Mouse (Mus musculus): ENCODE measurements at regions not wholly inside any gene's neighbourhood (a gene's known extent, or its start where the extent isn't known, plus 50 kb on each side); places are given as distances from the start of the nearest gene placed in this dataset.

DNA sequence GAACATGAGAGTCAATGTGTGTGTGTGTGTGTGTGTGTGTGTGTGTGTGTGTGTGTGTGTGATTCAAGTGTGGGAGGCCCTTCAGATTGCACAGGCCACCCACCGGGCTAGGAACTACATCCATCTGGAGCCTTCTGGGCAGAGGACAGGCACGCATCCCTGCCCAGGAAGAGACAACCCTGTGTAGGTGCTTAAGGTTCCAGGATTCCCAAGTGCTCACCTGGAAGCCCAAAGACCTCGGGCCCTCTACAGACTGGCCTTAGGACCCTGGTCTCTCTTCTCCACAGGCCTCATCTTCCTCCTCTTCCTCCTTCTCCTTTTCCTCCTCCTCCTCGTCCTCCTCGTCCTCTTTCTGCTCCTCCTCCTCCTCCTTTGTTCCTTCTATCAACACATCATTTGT, 53.8 kb upstream of the Ezh2 start:
- DNase-seq (ENCODE audit: low spot score) = no peak

DNA sequence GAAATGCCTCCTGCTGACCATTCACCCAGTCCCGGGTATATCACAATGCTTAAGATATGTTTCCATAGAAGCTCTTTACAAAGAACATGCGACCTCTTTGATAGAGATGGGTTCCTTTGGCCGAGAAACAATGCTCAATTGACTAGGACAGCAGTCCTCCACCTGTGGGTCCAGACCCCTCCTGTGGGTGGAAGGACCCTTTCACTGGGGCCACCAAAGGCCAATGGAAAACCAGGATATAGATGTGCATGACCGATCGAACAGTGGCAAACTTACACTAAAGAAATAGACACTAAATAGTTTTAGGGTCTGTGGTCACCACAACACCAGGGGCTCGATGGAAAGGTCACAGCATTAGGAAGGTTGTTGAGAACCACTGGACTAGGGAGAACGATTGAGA, 53.2 kb upstream of the Ezh2 start:
- TF ChIP-seq CTCF (IDR thresholded peaks at IDR 0.05; ENCODE audit: low read depth) = no peak
- 93% methylated on average over 7 of the region's 7 CpGs for WGBS
- H3K27me3 ChIP-seq (ENCODE audit: insufficient read depth, low read length) = no peaks in the 10 kb centered on the region
- H3K27ac ChIP-seq = no peak overlapping the region
- ATAC-seq (no peak), DNase-seq (ENCODE audit: low spot score) (no peak)
- H3K36me3 ChIP-seq (ENCODE audit: insufficient read depth, low read length) = no peaks in the 10 kb centered on the region
- H3K9me3 ChIP-seq (ENCODE audit: low read length) = no peaks in the 10 kb centered on the region
- H3K4me2 ChIP-seq (ENCODE audit: low read depth, low read length) = no peak overlapping the region
- H3K4me1 ChIP-seq (ENCODE audit: insufficient read depth, low read length) = no peaks in the 10 kb centered on the region
- H3K9ac ChIP-seq (replicated peaks; ENCODE audit: low read length) = no peak overlapping the region
- H3K4me3 ChIP-seq (ENCODE audit: low read length) = no peak overlapping the region

More for the DNA sequence above, 53.8 kb upstream of the Ezh2 start:
- Histone ChIP-seq H3K4me2 (ENCODE audit: low read depth, low read length) (no peak overlapping the region), H3K9me3 (ENCODE audit: low read length) (no peaks in the 10 kb centered on the region), H3K27me3 (ENCODE audit: insufficient read depth, low read length) (no peaks in the 10 kb centered on the region), H3K4me3 (ENCODE audit: low read length) (no peak overlapping the region), H3K4me1 (ENCODE audit: insufficient read depth, low read length) (no peaks in the 10 kb centered on the region), H3K27ac (no peak overlapping the region), H3K9ac (replicated peaks; ENCODE audit: low read length) (no peak overlapping the region), H3K36me3 (ENCODE audit: insufficient read depth, low read length) (no peaks in the 10 kb centered on the region)
- 74% methylated on average over 5 of the region's 5 CpGs for WGBS
- no peak for ATAC-seq
- no peak for TF ChIP-seq CTCF (IDR thresholded peaks at IDR 0.05; ENCODE audit: low read depth)

DNA sequence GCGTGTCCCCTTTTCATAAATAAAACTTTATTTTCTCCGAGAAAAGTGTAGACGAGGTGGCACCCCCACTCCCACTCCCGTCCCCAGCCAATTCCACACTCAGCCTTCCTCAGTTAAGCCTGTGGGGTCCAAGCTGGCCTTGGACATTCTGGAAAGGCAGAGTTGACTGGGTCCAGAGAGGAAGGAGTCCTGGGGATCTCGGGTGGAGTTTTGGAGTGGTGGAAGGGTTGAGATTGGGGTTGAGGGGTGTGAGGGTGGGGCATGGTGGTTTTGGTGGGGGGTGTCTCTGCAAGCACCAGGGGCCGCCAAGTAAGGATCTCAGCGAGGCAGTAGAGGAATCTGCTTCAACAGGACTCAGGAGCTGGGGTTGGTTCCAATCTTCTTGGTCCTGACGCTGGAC, 52.7 kb upstream of the Ezh2 start:
- DNase-seq (ENCODE audit: low spot score) (no peak), ATAC-seq (no peak)
- H3K4me3 ChIP-seq (ENCODE audit: low read length) = no peak overlapping the region
- no peak for TF ChIP-seq CTCF (IDR thresholded peaks at IDR 0.05; ENCODE audit: low read depth)
- H3K9me3 ChIP-seq (ENCODE audit: low read length) = no peaks in the 10 kb centered on the region
- no peak overlapping the region for H3K4me2 ChIP-seq (ENCODE audit: low read depth, low read length)
- no peaks in the 10 kb centered on the region for H3K4me1 ChIP-seq (ENCODE audit: insufficient read depth, low read length)
- H3K27me3 ChIP-seq (ENCODE audit: insufficient read depth, low read length) = no peaks in the 10 kb centered on the region
- H3K27ac ChIP-seq = no peak overlapping the region
- WGBS = 84% methylated on average over 8 of the region's 8 CpGs
- no peak overlapping the region for H3K9ac ChIP-seq (replicated peaks; ENCODE audit: low read length)
- H3K36me3 ChIP-seq (ENCODE audit: insufficient read depth, low read length) = no peaks in the 10 kb centered on the region

DNA sequence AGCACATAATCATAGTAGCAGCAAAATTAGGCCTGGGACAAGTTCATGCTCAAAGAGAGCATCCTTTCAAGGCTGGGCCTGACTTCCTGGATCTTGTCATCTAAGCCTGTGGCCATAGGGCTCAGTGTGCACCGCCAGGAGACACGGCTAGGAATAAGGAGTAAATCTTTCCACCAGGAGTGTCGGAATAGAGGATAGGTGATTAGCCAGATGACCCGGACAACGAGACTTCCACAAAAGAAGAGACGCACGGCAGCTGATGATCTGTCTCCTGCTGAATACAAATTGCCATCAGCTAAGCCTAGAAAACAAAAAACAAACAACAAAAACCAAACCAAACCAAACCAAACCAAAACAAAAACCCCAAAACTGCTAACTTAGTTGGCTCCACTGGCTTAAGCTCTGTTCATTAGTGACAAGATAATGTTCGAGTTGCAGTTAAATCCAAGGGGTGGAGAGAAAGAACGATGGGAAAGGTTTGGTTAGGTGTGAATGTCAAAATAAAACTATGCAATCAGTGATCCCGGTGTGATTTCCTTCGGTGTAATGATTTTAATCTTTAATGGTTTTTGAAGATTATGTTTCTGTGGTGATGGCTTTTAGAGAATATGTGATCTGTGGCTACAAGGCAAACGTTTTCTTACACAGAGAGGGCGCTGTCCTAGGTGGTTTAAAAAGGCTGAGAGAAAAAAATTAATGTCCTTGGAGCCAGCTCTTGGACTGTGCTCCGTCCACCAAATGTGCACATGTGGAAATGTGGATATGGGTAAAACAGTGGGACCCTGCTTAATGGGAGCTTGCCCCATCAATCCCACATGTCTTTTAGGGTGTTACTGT, 51.8 kb upstream of the Ezh2 start:
- H3K4me1 ChIP-seq (ENCODE audit: insufficient read depth, low read length) = no peaks in the 10 kb centered on the region
- no peak for TF ChIP-seq CTCF (IDR thresholded peaks at IDR 0.05; ENCODE audit: low read depth)
- WGBS = 71% methylated on average over 14 of the region's 14 CpGs

DNA sequence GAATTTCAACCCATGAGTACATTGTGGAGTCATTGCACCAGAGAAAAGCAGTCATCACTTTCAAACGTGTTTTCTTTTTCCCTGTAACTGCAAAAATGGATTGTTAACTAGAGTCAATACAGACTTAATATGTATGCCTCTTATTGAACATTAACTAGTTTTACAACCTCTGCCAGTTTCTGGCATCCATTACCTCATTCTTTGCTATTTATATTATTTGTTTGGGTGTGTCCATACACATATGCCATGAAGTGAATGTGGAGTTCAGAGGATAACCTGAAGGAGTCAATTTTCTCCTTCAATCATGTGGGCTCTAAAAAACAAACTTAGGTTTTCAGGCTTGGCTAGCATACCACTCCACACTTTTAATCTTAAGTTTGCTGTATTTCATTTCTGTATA, 50.9 kb upstream of the Ezh2 start:
- Histone ChIP-seq H3K4me2 (ENCODE audit: low read depth, low read length) (no peak overlapping the region), H3K9me3 (ENCODE audit: low read length) (no peaks in the 10 kb centered on the region), H3K9ac (replicated peaks; ENCODE audit: low read length) (no peak overlapping the region), H3K4me1 (ENCODE audit: insufficient read depth, low read length) (no peaks in the 10 kb centered on the region), H3K36me3 (ENCODE audit: insufficient read depth, low read length) (no peaks in the 10 kb centered on the region), H3K27me3 (ENCODE audit: insufficient read depth, low read length) (no peaks in the 10 kb centered on the region), H3K4me3 (ENCODE audit: low read length) (no peak overlapping the region), H3K27ac (no peak overlapping the region)
- DNase-seq (ENCODE audit: low spot score) (no peak), ATAC-seq (no peak)
- WGBS = 65% methylated on average over 1 of the region's 1 CpGs
- TF ChIP-seq CTCF (IDR thresholded peaks at IDR 0.05; ENCODE audit: low read depth) = no peak

More for the DNA sequence above, 51.8 kb upstream of the Ezh2 start:
- no peaks in the 10 kb centered on the region for H3K9me3 ChIP-seq (ENCODE audit: low read length)
- H3K4me2 ChIP-seq (ENCODE audit: low read depth, low read length) = no peak overlapping the region
- no peak overlapping the region for H3K27ac ChIP-seq
- no peak overlapping the region for H3K4me3 ChIP-seq (ENCODE audit: low read length)
- H3K36me3 ChIP-seq (ENCODE audit: insufficient read depth, low read length) = no peaks in the 10 kb centered on the region
- ATAC-seq (no peak), DNase-seq (ENCODE audit: low spot score) (no peak)
- no peaks in the 10 kb centered on the region for H3K27me3 ChIP-seq (ENCODE audit: insufficient read depth, low read length)
- H3K9ac ChIP-seq (replicated peaks; ENCODE audit: low read length) = no peak overlapping the region
